Mouse (Mus musculus): ENCODE measurements around the gene Cntn2. TPM values are rescaled to one million over a fixed set of nuclear protein-coding genes. Genes with fewer than 3 reads are reported as not detected.

The Cntn2 gene
- total RNA-seq, 2 experiments from 2014 or later: 0.42 to 0.58 TPM

Other genes with a start within 250 kb of the Cntn2 start
- gene Klhdc8a, start 244.6 kb downstream of the Cntn2 start, total RNA-seq (2021): 10 to 100 TPM; 56.5 to 69.6 TPM
- 1 to 10 TPM; 3.4 to 3.9 TPM for gene Nuak2, start 227.1 kb downstream of the Cntn2 start, total RNA-seq (2021)
- gene Tmcc2, start 152.0 kb downstream of the Cntn2 start, total RNA-seq (2021): 10 to 100 TPM; 15.2 to 30.9 TPM
- gene Dstyk, start 125.7 kb downstream of the Cntn2 start, total RNA-seq (2021): 10 to 100 TPM; 18.6 to 25.2 TPM
- gene Rbbp5, start 65.9 kb downstream of the Cntn2 start, total RNA-seq (2021): 10 to 100 TPM; 27.7 to 36.3 TPM
- 1 to 10 TPM; 2.6 to 3.8 TPM for gene Tmem81, start 37.0 kb downstream of the Cntn2 start, total RNA-seq (2021)
- 1 to 10 TPM; 4.0 to 7.2 TPM for gene Nfasc, start 198.5 kb upstream of the Cntn2 start, total RNA-seq (2021)

All from adrenal gland, postnatal 10 days (tissue).